Mouse (Mus musculus): ENCODE measurements at regions not wholly inside any gene's neighbourhood (a gene's known extent, or its start where the extent isn't known, plus 50 kb on each side); places are given as distances from the start of the nearest gene placed in this dataset.

GRCm38 (mm10) chr10:68606848-68607247 lies 65.2 kb upstream of the Cabcoco1 start:
- no peak overlapping the region for H3K4me3 ChIP-seq
- H3K27ac ChIP-seq: no peak overlapping the region
- DNase-seq: no peak
- intact Hi-C loops (cut with DNase I): no loop called here
- no peak for TF ChIP-seq CTCF (IDR thresholded peaks at IDR 0.05)

- Histone ChIP-seq H3K4me3 (no peak overlapping the region), H3K27ac (no peak overlapping the region)
- DNase-seq: no peak
- peak; percentile 18; the same call in 1 of the 2 replicates for TF ChIP-seq CTCF (IDR thresholded peaks at IDR 0.05)
- intact Hi-C loops (cut with DNase I): no loop called here
These were observed 70.2 kb upstream of the Cabcoco1 start for GRCm38 (mm10) chr10:68611906-68612305.

- intact Hi-C loops (cut with DNase I): no loop called here
- Histone ChIP-seq H3K4me3 (no peak overlapping the region), H3K27ac (no peak overlapping the region)
- TF ChIP-seq CTCF (IDR thresholded peaks at IDR 0.05): no peak
- no peak for DNase-seq
These were observed 71.0 kb upstream of the Cabcoco1 start for GRCm38 (mm10) chr10:68612727-68613126.

GRCm38 (mm10) chr10:68623786-68624185 lies 82.1 kb upstream of the Cabcoco1 start:
- TF ChIP-seq CTCF (IDR thresholded peaks at IDR 0.05): no peak
- Histone ChIP-seq H3K27ac (no peak overlapping the region), H3K4me3 (no peak overlapping the region)
- intact Hi-C loops (cut with DNase I): no loop called here
- DNase-seq: no peak

- TF ChIP-seq CTCF (IDR thresholded peaks at IDR 0.05): no peak
- DNase-seq: no peak
- Histone ChIP-seq H3K4me3 (no peak overlapping the region), H3K27ac (no peak overlapping the region)
- intact Hi-C loops (cut with DNase I): no loop called here
These were observed 83.6 kb upstream of the Cabcoco1 start for GRCm38 (mm10) chr10:68625329-68625728.

GRCm38 (mm10) chr10:68625752-68626151 lies 84.1 kb upstream of the Cabcoco1 start:
- Histone ChIP-seq H3K4me3 (no peak overlapping the region), H3K27ac (no peak overlapping the region)
- intact Hi-C loops (cut with DNase I): no loop called here
- no peak for DNase-seq
- TF ChIP-seq CTCF (IDR thresholded peaks at IDR 0.05): peak; percentile 20; the same call in 1 of the 2 replicates

- no peak overlapping the region for H3K4me3 ChIP-seq
- H3K27ac ChIP-seq: no peak overlapping the region
- no peak for TF ChIP-seq CTCF (IDR thresholded peaks at IDR 0.05)
- intact Hi-C loops (cut with DNase I): no loop called here
- no peak for DNase-seq
These were observed 87.8 kb upstream of the Cabcoco1 start for GRCm38 (mm10) chr10:68629486-68629885.

- Histone ChIP-seq H3K4me3 (no peak overlapping the region), H3K27ac (no peak overlapping the region)
- intact Hi-C loops (cut with DNase I): no loop called here
- no peak for DNase-seq
- no peak for TF ChIP-seq CTCF (IDR thresholded peaks at IDR 0.05)
These were observed 90.3 kb upstream of the Tmem26 start for GRCm38 (mm10) chr10:68633180-68633579.

- intact Hi-C loops (cut with DNase I): no loop called here
- Histone ChIP-seq H3K4me3 (no peak overlapping the region), H3K27ac (no peak overlapping the region)
- TF ChIP-seq CTCF (IDR thresholded peaks at IDR 0.05): no peak
- DNase-seq: no peak
These were observed 70.7 kb upstream of the Tmem26 start for GRCm38 (mm10) chr10:68652700-68653099.

GRCm38 (mm10) chr10:68655491-68655890 lies 68.0 kb upstream of the Tmem26 start:
- no peak for TF ChIP-seq CTCF (IDR thresholded peaks at IDR 0.05)

GRCm38 (mm10) chr10:68666094-68666493 lies 57.4 kb upstream of the Tmem26 start:
- Histone ChIP-seq H3K4me3 (no peak overlapping the region), H3K27ac (no peak overlapping the region)
- TF ChIP-seq CTCF (IDR thresholded peaks at IDR 0.05): no peak
- intact Hi-C loops (cut with DNase I): no loop called here
- DNase-seq: no peak

More at GRCm38 (mm10) chr10:68655491-68655890, 68.0 kb upstream of the Tmem26 start:
- intact Hi-C loops (cut with DNase I): no loop called here
- no peak for DNase-seq
- Histone ChIP-seq H3K27ac (no peak overlapping the region), H3K4me3 (no peak overlapping the region)

- no peak for DNase-seq
- Histone ChIP-seq H3K4me3 (no peak overlapping the region), H3K27ac (no peak overlapping the region)
- no peak for TF ChIP-seq CTCF (IDR thresholded peaks at IDR 0.05)
- intact Hi-C loops (cut with DNase I): no loop called here
These were observed 54.1 kb upstream of the Tmem26 start for GRCm38 (mm10) chr10:68669330-68669729.

GRCm38 (mm10) chr10:68669992-68670391 lies 53.5 kb upstream of the Tmem26 start:
- intact Hi-C loops (cut with DNase I): no loop called here
- H3K4me3 ChIP-seq: no peak overlapping the region
- H3K27ac ChIP-seq: no peak overlapping the region
- no peak for TF ChIP-seq CTCF (IDR thresholded peaks at IDR 0.05)
- no peak for DNase-seq

- Histone ChIP-seq H3K4me3 (no peak overlapping the region), H3K27ac (no peak overlapping the region)
- no peak for TF ChIP-seq CTCF (IDR thresholded peaks at IDR 0.05)
- intact Hi-C loops (cut with DNase I): no loop called here
- DNase-seq: no peak
These were observed 51.2 kb upstream of the Tmem26 start for GRCm38 (mm10) chr10:68672291-68672690.

Measured in gastrocnemius, adult 2 months (tissue).